Mouse (Mus musculus) olfactory bulb, adult 2 months (tissue): ENCODE measurements around the gene Tesk2. TPM values are rescaled to one million over a fixed set of nuclear protein-coding genes. Genes with fewer than 3 reads are reported as not detected.

Experiments
- H3K27ac ChIP-seq: fragments of 200-500 bp; 2 replicates; pipeline ENCODE4 v1.5.1; 2012; ENCODE audit warnings: low read depth, low read length; ENCODE audit not compliant: insufficient read depth
- H3K4me1 ChIP-seq: fragments of 200-500 bp; 2 replicates; pipeline ENCODE4 v1.6.1; 2012; ENCODE audit warnings: low read length; ENCODE audit not compliant: control insufficient read depth, insufficient read depth
- H3K4me3 ChIP-seq: fragments of 200-500 bp; 2 replicates; pipeline ENCODE4 v1.5.1; 2012; ENCODE audit warnings: mild to moderate bottlenecking, low read depth, low read length, moderate library complexity; ENCODE audit not compliant: insufficient read depth
- CTCF ChIP-seq: fragments of 200-500 bp; IDR thresholded peaks from 2 replicates; pipeline ENCODE4 v1.5.1; 2012; ENCODE audit warnings: low read depth, mild to moderate bottlenecking, low read length, moderate library complexity; ENCODE audit not compliant: insufficient read depth
- POLR2A ChIP-seq: fragments of 200-500 bp; IDR thresholded peaks from 2 replicates; pipeline ENCODE4 v1.6.1; 2012; ENCODE audit warnings: mild to moderate bottlenecking, low read depth, low read length, moderate library complexity; ENCODE audit not compliant: insufficient read depth
- WGBS: fragments of 180-500 bp; shearing (Covaris S2); methylation state at CpG from one replicate; pipeline ENCODE4 v1.1.7; 2018; 5-methylcytosine and 5-hydroxymethylcytosine counted together
- polyA plus RNA-seq: library from polyadenylated mRNA; stranded (reverse); fragments of >200 nt; gene quantifications from 2 replicates; pipeline ENCODE4 v1.2.4, GENCODE M21; 2012; ENCODE audit warnings: low replicate concordance; ENCODE audit not compliant: missing spikeins, insufficient read depth, insufficient read length

Tesk2 gene
- polyA plus RNA-seq, 1 experiment, result not detected

GRCm38 (mm10) chr4:116796442-116797110 lies 75.8 kb downstream of the Tesk2 start:
- TF ChIP-seq POLR2A, result no peak
- no peak for TF ChIP-seq CTCF
- 45% methylated on average over 1 of the region's 1 CpGs for whole genome bisulfite sequencing

GRCm38 (mm10) chr4:116799901-116800300 lies 79.2 kb downstream of the Tesk2 start:
- H3K4me3 ChIP-seq, result no peak overlapping the region
- 32% methylated on average over 5 of the region's 5 CpGs for WGBS

More at GRCm38 (mm10) chr4:116796442-116797110, 75.8 kb downstream of the Tesk2 start:
- H3K4me3 ChIP-seq, result no peak overlapping the region
- no peaks in the 10 kb centered on the region for H3K4me1 ChIP-seq
- H3K27ac ChIP-seq, result no peak overlapping the region

GRCm38 (mm10) chr4:116807197-116808129 lies 86.7 kb downstream of the Tesk2 start, which contains the start of the genes Toe1 and Mutyh:
Toe1 (minus strand) TSS chr4:116807640.
Mutyh (plus strand) TSS chr4:116807723.
- WGBS, result under 1% methylated on average over 58 of the region's 58 CpGs
- Histone ChIP-seq H3K27ac (peak within 1 kb of the TSS; percentile 89), H3K4me1 (peaks cover 6% of the 10 kb centered on the region), H3K4me3 (peak within 1 kb of the TSS; percentile 83)
- TF ChIP-seq POLR2A, result peak; percentile 64
- no peak for TF ChIP-seq CTCF

More at GRCm38 (mm10) chr4:116799901-116800300, 79.2 kb downstream of the Tesk2 start:
- no peaks in the 10 kb centered on the region for H3K4me1 ChIP-seq
- TF ChIP-seq CTCF, result no peak
- no peak for TF ChIP-seq POLR2A
- no peak overlapping the region for H3K27ac ChIP-seq

DNA sequence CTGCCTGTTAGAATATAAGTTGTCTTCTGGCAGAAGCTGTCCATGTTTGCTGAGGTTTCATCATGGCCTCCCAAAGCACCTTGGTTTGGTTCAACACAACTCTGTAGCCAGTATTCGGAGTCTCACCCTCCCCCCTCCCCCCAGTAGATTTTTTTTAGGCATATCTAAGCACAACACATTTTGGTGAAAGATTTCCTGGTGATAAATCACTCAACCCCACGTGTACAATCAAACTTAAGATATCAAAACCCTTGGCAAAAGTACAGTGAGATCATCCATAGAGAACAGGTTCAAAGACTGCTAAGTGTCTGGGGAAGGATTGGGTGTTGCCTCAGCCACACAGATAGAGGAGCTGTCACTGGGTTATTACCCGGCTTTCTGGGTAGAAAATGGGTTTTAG lies 90.3 kb downstream of the Tesk2 start:
- Histone ChIP-seq H3K4me3 (no peak overlapping the region), H3K4me1 (peaks cover 6% of the 10 kb centered on the region), H3K27ac (no peak overlapping the region)
- WGBS, result 86% methylated on average over 3 of the region's 3 CpGs
- TF ChIP-seq POLR2A (no peak), CTCF (no peak)

- Histone ChIP-seq H3K4me3 (no peak overlapping the region), H3K27ac (no peak overlapping the region), H3K4me1 (peaks cover under 1% of the 10 kb centered on the region; the same call in 1 of the 2 replicates)
- TF ChIP-seq CTCF, result no peak
- 93% methylated on average over 5 of the region's 5 CpGs for WGBS
Observed at GRCm38 (mm10) chr4:116815276-116815675, 94.5 kb downstream of the Tesk2 start.

DNA sequence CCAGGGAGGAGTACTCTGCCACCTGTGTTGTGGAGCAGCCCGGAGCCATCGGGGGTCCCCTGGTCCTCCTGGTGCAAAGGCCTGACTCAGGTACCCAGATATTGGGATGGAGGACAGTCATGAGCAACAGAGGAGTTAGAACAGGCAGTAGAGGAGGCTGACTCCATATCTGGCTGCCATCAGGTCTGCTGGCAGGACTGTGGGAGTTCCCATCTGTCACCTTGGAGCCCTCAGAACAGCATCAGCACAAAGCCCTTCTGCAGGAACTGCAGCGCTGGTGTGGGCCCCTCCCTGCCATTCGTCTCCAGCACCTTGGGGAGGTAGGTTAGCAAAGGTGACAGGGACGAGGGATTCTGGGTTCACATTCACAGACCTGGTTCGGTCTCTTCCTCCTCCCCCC lies 96.7 kb downstream of the Tesk2 start:
- no peak overlapping the region for H3K27ac ChIP-seq
- TF ChIP-seq CTCF (no peak), POLR2A (no peak)
- 98% methylated on average over 6 of the region's 6 CpGs for WGBS
- H3K4me1 ChIP-seq, result peaks cover 12% of the 10 kb centered on the region; the same call in 1 of the 2 replicates
- no peak overlapping the region for H3K4me3 ChIP-seq

DNA sequence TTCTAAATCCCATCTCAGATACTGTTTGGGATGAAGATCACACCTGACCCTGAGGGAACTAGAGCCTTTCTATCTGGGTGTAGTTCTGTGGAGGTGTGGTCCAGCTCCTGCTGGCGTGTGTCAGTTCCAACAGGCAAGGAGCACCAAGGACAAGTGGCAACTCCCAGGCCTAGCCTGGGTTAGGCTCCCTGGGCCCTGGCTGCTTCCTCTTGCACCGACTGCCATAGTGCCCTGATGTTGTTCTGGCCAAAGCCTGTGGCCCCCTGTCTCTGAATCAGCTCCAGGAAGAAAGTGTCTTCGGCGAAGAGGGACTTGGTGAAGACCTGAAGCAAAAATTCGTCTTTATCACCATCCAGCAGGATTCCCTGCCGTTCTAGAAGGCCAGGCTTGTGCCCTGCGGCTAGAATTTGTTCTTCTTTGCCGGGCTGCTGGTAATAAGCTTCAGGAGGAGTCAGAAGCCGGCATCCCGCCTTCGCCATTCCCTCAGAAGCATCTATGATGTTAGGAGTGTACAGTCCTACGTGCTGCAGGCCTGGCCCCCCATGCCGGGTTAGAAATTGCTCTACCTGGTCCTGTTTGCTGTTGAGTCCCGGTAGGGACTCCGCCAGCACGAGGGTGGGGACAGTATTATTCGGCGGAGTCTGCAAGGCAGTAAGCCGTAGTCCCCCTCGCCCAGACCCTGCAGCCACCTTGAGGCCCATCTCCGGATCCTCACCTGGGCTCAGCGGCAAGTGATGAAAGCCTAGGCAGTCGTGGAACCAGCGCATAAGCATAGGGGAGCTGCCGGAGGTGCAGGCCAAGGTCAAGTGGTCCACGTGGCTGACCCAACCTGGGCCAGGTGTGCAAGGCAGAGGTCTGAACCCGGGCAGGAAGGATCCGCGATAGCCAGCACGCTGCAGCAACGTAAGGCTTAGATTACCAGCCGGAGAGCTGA lies 99.5 kb downstream of the Tesk2 start:
- H3K4me1 ChIP-seq, result peaks cover 12% of the 10 kb centered on the region
- no peak overlapping the region for H3K27ac ChIP-seq
- 42% methylated on average over 32 of the region's 32 CpGs for WGBS
- peak overlapping the region; percentile 51 for H3K4me3 ChIP-seq
- no peak for TF ChIP-seq POLR2A
- no peak for TF ChIP-seq CTCF

- Histone ChIP-seq H3K27ac (no peak overlapping the region), H3K4me3 (peak overlapping the region; percentile 51), H3K4me1 (peaks cover 12% of the 10 kb centered on the region)
- TF ChIP-seq POLR2A, result no peak
- TF ChIP-seq CTCF, result no peak
- WGBS, result under 1% methylated on average over 51 of the region's 51 CpGs
Observed at GRCm38 (mm10) chr4:116820902-116821693, 100.3 kb downstream of the Tesk2 start.
